8 mouse cellular contexts compared by ENCODE assay signal in genomic region chr2:48816141-48817028, GRCm38 (mm10). TPM values are rescaled to one million over a fixed set of nuclear protein-coding genes. Genes with fewer than 3 reads are reported as not detected.
DNase-seq lines count a peak whose midpoint lies in the region; ATAC-seq and TF ChIP-seq lines count a peak whose summit lies in the region.

No protein-coding gene starts in this region.

- H3K27me3 ChIP-seq in liver, adult 2 months (ENCODE audit: control insufficient read depth, insufficient read depth, low read length) = no peaks in the 10 kb centered on the region
- no peaks in the 10 kb centered on the region for H3K27me3 ChIP-seq in forebrain, embryonic 13.5 days
- no peaks in the 10 kb centered on the region for H3K27me3 ChIP-seq in limb, embryonic 14.5 days (ENCODE audit: control insufficient read depth, insufficient read depth, low read length)
- H3K27me3 ChIP-seq in neural tube, embryonic 14.5 days (ENCODE audit: control insufficient read depth, insufficient read depth, low read length) = no peaks in the 10 kb centered on the region

- TF ChIP-seq CTCF in liver, adult 2 months (IDR thresholded peaks at IDR 0.05; ENCODE audit: low read depth, low read length) = no peak

- no peaks in the 10 kb centered on the region; the same call in 1 of the 2 replicates for H3K9me3 ChIP-seq in forebrain, embryonic 13.5 days (replicated peaks)
- no peaks in the 10 kb centered on the region for H3K9me3 ChIP-seq in limb, embryonic 14.5 days (ENCODE audit: control insufficient read depth, low read length)
- no peaks in the 10 kb centered on the region for H3K9me3 ChIP-seq in neural tube, embryonic 14.5 days (ENCODE audit: control insufficient read depth, low read length)

- H3K36me3 ChIP-seq in liver, adult 2 months (ENCODE audit: control insufficient read depth, insufficient read depth, low read length) = no peaks in the 10 kb centered on the region
- no peaks in the 10 kb centered on the region for H3K36me3 ChIP-seq in forebrain, embryonic 13.5 days (ENCODE audit: poor library complexity, severe bottlenecking)
- H3K36me3 ChIP-seq in limb, embryonic 14.5 days (ENCODE audit: control insufficient read depth, insufficient read depth, low read length) = no peaks in the 10 kb centered on the region
- H3K36me3 ChIP-seq in neural tube, embryonic 14.5 days (ENCODE audit: control insufficient read depth, insufficient read depth, low read length) = no peaks in the 10 kb centered on the region

- peaks cover 9% of the 10 kb centered on the region; the same call in 1 of the 2 replicates for H3K79me2 ChIP-seq in liver, adult 2 months (ENCODE audit: control insufficient read depth, insufficient read depth, low read length)

- peaks cover 21% of the 10 kb centered on the region for H3K4me1 ChIP-seq in liver, adult 2 months (ENCODE audit: control insufficient read depth, insufficient read depth, low read length)
- peaks cover 30% of the 10 kb centered on the region for H3K4me1 ChIP-seq in forebrain, embryonic 13.5 days
- peaks cover 13% of the 10 kb centered on the region for H3K4me1 ChIP-seq in limb, embryonic 14.5 days (ENCODE audit: control insufficient read depth, insufficient read depth, low read length)
- H3K4me1 ChIP-seq in neural tube, embryonic 14.5 days (ENCODE audit: control insufficient read depth, insufficient read depth, low read length) = peaks cover 14% of the 10 kb centered on the region; the same call in 1 of the 2 replicates

- DNase-seq in liver, adult 2 months (ENCODE audit: extremely low read depth, low read depth, low spot score) = peak; percentile 74
- DNase-seq in liver = no peak
- no peak for DNase-seq in limb, embryonic 14.5 days (ENCODE audit: low spot score)
- no peak for DNase-seq in frontal cortex, adult 2 months (ENCODE audit: extremely low spot score in 1 of 2, low spot score in 1 of 2)
- DNase-seq in cerebellum, postnatal 10 days = no peak

- peak overlapping the region; percentile 46 for H3K4me3 ChIP-seq in liver, adult 2 months (ENCODE audit: insufficient read depth, low read depth, low read length)
- peak overlapping the region; percentile 86 for H3K4me3 ChIP-seq in forebrain, embryonic 13.5 days
- peak overlapping the region; percentile 86 for H3K4me3 ChIP-seq in limb, embryonic 14.5 days (replicated peaks; ENCODE audit: low read length)
- peak overlapping the region; percentile 89 for H3K4me3 ChIP-seq in neural tube, embryonic 14.5 days (ENCODE audit: low read depth, low read length)

- H3K4me2 ChIP-seq in forebrain, embryonic 13.5 days = peak overlapping the region; percentile 71
- peak overlapping the region; percentile 69 for H3K4me2 ChIP-seq in limb, embryonic 14.5 days (replicated peaks; ENCODE audit: low read depth, low read length, severe bottlenecking)
- peak overlapping the region; percentile 63 for H3K4me2 ChIP-seq in neural tube, embryonic 14.5 days (ENCODE audit: low read depth, low read length)

- 1% methylated on average over 9 of the region's 9 CpGs for WGBS in liver, adult 2 months
- WGBS in forebrain, embryonic 13.5 days = 17% methylated on average over 9 of the region's 9 CpGs
- WGBS in limb, embryonic 14.5 days = 18% methylated on average over 9 of the region's 9 CpGs
- WGBS in neural tube, embryonic 14.5 days = 14% methylated on average over 9 of the region's 9 CpGs

- H3K9ac ChIP-seq in liver, adult 2 months (ENCODE audit: low read depth, low read length) = peak overlapping the region; percentile 62; the same call in 1 of the 2 replicates
- H3K9ac ChIP-seq in forebrain, embryonic 13.5 days = peak overlapping the region; percentile 92
- H3K9ac ChIP-seq in limb, embryonic 14.5 days (ENCODE audit: low read depth, low read length, severe bottlenecking) = peak overlapping the region; percentile 92
- H3K9ac ChIP-seq in neural tube, embryonic 14.5 days (replicated peaks; ENCODE audit: low read depth, low read length) = peak overlapping the region; percentile 88

- no peak for TF ChIP-seq POLR2A in liver, adult 2 months (IDR thresholded peaks at IDR 0.05; ENCODE audit: extremely low read depth, insufficient read depth, low read length)
- no peak for TF ChIP-seq POLR2A in limb, embryonic 14.5 days (IDR thresholded peaks at IDR 0.05; ENCODE audit: borderline replicate concordance, extremely low read depth, insufficient read depth, insufficient read length)

- H3K27ac ChIP-seq in liver, adult 2 months (replicated peaks; ENCODE audit: insufficient read depth, low read depth, low read length) = peak overlapping the region; percentile 41; the same call in 1 of the 2 replicates
- no peak overlapping the region; the same call in 1 of the 2 replicates for H3K27ac ChIP-seq in forebrain, embryonic 13.5 days
- H3K27ac ChIP-seq in limb, embryonic 14.5 days (replicated peaks; ENCODE audit: low read depth, low read length) = no peak overlapping the region
- peak overlapping the region; percentile 68 for H3K27ac ChIP-seq in neural tube, embryonic 14.5 days (ENCODE audit: low read depth, low read length)

- ATAC-seq in forebrain, embryonic 13.5 days = no peak
- ATAC-seq in limb, embryonic 14.5 days (ENCODE audit: low FRiP score, low read depth) = no peak
- no peak for ATAC-seq in neural tube, embryonic 14.5 days (ENCODE audit: low read depth)
- no peak for ATAC-seq in activated CD4-positive, CD25-positive, alpha-beta regulatory T cell, adult 4 months

RNA-seq across cellular contexts. Expression of gene Acvr2a, which starts 2.5 kb away (rescaled TPM):
- 11.4 and 13.1 TPM in 2 replicates for total RNA-seq in liver, adult 2 months (2014; rRNA removed)
- polyA plus RNA-seq in liver, adult 2 months (2012; rRNA removed) = 3.2 and 3.4 TPM in 2 replicates
- 27.8 and 35.2 TPM in 2 replicates for polyA plus RNA-seq in forebrain, embryonic 13.5 days (2015; fragmentation: Nextera tagmentation; extraction: Ambion mirVana)
- 14.2 and 14.9 TPM in 2 replicates for polyA plus RNA-seq in limb, embryonic 14.5 days (2012; rRNA removed)
- polyA plus RNA-seq in limb, embryonic 14.5 days (2014; fragmentation: Nextera tagmentation; extraction: Ambion mirVana) = 24.4 and 32.7 TPM in 2 replicates
- 67.2 and 86.1 TPM in 2 replicates for polyA plus RNA-seq in neural tube, embryonic 14.5 days (2014; fragmentation: Nextera tagmentation; extraction: Ambion mirVana)
- polyA plus RNA-seq in activated CD4-positive, CD25-positive, alpha-beta regulatory T cell, adult 4 months (2017; shearing (Covaris generic)) = 1 to 10 TPM; 2.0 to 3.6 TPM
- 16.8 and 21.8 TPM in 2 replicates for polyA plus RNA-seq in frontal cortex, adult 2 months (2012; rRNA removed)

Comparison
In these comparisons a context has a peak if more than half of its experiments do, and no peak if none do; other contexts are left out.
1. H3K27ac ChIP-seq: peak in liver, adult 2 months (single experiment) and neural tube, embryonic 14.5 days (single experiment); none in forebrain, embryonic 13.5 days (single experiment) and limb, embryonic 14.5 days (single experiment).
2. Peak in every context shown above with its lines, with median percentiles within 50 percentile points of each other: H3K4me3 ChIP-seq, H3K9ac ChIP-seq and H3K4me2 ChIP-seq.